Mouse (Mus musculus): ENCODE measurements at regions not wholly inside any gene's neighbourhood (a gene's known extent, or its start where the extent isn't known, plus 50 kb on each side); places are given as distances from the start of the nearest gene placed in this dataset.

DNA sequence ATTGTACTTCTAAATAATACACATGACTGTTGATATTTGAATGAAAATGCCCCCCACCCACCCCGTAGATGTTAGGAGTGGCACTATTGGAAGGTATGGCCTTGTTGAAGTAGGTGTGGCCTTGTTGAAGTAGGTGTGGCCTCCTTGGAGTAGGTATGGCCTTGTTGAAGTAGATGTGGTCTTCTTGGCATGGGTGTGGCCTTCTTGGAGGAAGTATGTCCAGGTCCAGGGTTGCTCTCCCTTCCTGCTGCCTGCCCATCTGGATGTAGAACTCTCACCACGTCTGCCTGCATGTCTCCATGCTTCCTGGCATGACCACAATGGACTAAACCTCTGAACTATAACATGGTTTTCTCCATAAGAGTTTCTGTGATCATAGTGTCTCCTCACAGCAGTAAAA is 188.7 kb downstream of the Sptssa start:
- TF ChIP-seq CTCF (conservative IDR thresholded peaks at IDR 0.05; ENCODE audit: low read length): no peak
- TF ChIP-seq NANOG (IDR thresholded peaks at IDR 0.05; ENCODE audit: borderline replicate concordance, low read length): no peak
- TF ChIP-seq POU5F1 (IDR thresholded peaks at IDR 0.05; ENCODE audit: borderline replicate concordance, low read length): no peak

All from E14TG2a.4 (cell line).